Mouse (Mus musculus) liver, postnatal 0 days (tissue): ENCODE data around the gene Noto. TPM values are rescaled to one million over a fixed set of nuclear protein-coding genes. Genes with fewer than 3 reads are reported as not detected.

Source experiments
- ATAC-seq: fragments of 200-750 bp; cut with Nextera tagmentation; 2 replicates; pipeline ENCODE4 v1.8.0; 2017; ENCODE audit warnings: mild to moderate bottlenecking, moderate library complexity
- DNase-seq: peaks from one replicate; pipeline ENCODE4 v3.0.0-alpha.2; 2016
- H3K27ac ChIP-seq: fragments of 300-500 bp; sonication (generic); 2 replicates; pipeline ENCODE4 v1.5.1; 2014; ENCODE audit warnings: antibody characterized with exemption, moderate library complexity, mild to moderate bottlenecking, low read depth
- H3K27me3 ChIP-seq: fragments of 300-500 bp; sonication (generic); 2 replicates; pipeline ENCODE4 v1.6.1; 2014; ENCODE audit warnings: low read length, control low read depth, mixed read lengths; ENCODE audit not compliant: insufficient read depth
- H3K36me3 ChIP-seq: fragments of 300-500 bp; sonication (generic); replicated peaks from 2 replicates; pipeline ENCODE4 v1.6.1; 2014; ENCODE audit warnings: mild to moderate bottlenecking, control low read depth, low read length, moderate library complexity, mixed read lengths; ENCODE audit not compliant: insufficient read depth
- H3K4me1 ChIP-seq: fragments of 300-500 bp; sonication (generic); 2 replicates; pipeline ENCODE4 v1.6.1; 2014; ENCODE audit warnings: antibody characterized with exemption, mild to moderate bottlenecking, control low read depth; ENCODE audit not compliant: insufficient read depth
- H3K4me2 ChIP-seq: fragments of 300-500 bp; sonication (generic); 2 replicates; pipeline ENCODE4 v1.6.1; 2014; ENCODE audit warnings: low read depth, mild to moderate bottlenecking, low read length, moderate library complexity, mixed read lengths
- H3K4me3 ChIP-seq: fragments of 300-500 bp; sonication (generic); 2 replicates; pipeline ENCODE4 v1.5.1; 2014; ENCODE audit warnings: low read depth, low read length
- H3K9ac ChIP-seq: fragments of 300-500 bp; sonication (generic); replicated peaks from 2 replicates; pipeline ENCODE4 v1.6.1; 2014; ENCODE audit warnings: mild to moderate bottlenecking, moderate library complexity
- H3K9me3 ChIP-seq: fragments of 300-500 bp; sonication (generic); 2 replicates; pipeline ENCODE4 v1.6.1; 2016; ENCODE audit warnings: mild to moderate bottlenecking, control low read depth, low read length, mixed read lengths
- CTCF ChIP-seq: sonication (generic); IDR thresholded peaks from 2 replicates; pipeline ENCODE4 v1.5.1; 2016; ENCODE audit warnings: antibody characterized with exemption, low read depth
- EP300 ChIP-seq: IDR thresholded peaks from 2 replicates; pipeline ENCODE4 v1.6.1; 2016; ENCODE audit warnings: antibody characterized with exemption, low read depth, mild to moderate bottlenecking
- WGBS: fragments of 180-500 bp; shearing (Covaris S2); extraction: QIAGEN DNeasy Blood & Tissue Kit; methylation state at CpG from one replicate; pipeline ENCODE4 v1.1.7; 2014; ENCODE audit not compliant: insufficient replicate concordance; 5-methylcytosine and 5-hydroxymethylcytosine counted together
- polyA plus RNA-seq: library from polyadenylated mRNA; unstranded; fragments of >200 nt; fragmentation: Nextera tagmentation; extraction: Ambion mirVana; gene quantifications from 2 replicates; pipeline ENCODE4 v1.2.1, GENCODE M21; 2015

The Noto gene
- polyA plus RNA-seq, 1 experiment from 2014 or later = not detected

DNA sequence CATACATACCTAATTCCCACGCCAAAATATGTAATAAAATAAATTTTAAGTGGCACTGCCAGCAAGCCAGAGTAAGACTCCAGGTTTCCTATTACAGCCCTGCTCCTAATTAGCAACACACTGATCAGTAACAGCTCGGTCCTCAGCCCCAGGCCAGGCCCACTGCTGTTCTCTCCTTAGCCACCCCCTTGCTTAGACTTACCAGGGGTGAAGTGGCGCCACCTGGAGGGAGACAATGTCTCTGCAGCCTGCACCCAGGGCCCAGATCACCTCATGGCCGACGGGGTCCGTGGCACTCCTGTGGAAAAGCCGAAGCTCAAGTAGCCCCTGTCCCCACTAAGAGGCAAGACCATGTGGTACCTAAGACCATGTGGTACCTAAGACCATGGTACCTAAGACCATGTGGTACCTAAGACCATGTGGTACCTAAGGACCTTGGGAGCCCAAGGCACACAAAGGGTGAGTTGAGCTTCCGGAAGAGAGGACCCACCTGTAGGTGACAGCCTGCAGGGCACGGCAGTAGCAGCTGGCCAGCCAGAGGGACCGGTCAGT, 53.8 kb downstream of the Noto start:
- no peak overlapping the region for H3K4me3 ChIP-seq
- WGBS = 38% methylated on average over 10 of the region's 10 CpGs
- no peak overlapping the region for H3K27ac ChIP-seq
- no peaks in the 10 kb centered on the region for H3K36me3 ChIP-seq
- ATAC-seq (peak; percentile 53; the same call in 1 of the 2 replicates), DNase-seq (peak; percentile 62)
- no peak overlapping the region for H3K4me2 ChIP-seq
- peak; percentile 77 for TF ChIP-seq CTCF
- no peak for TF ChIP-seq EP300
- 0 out of 2 replicates have a peak, but pooled peaks cover 2% of the 10 kb centered on the region for H3K27me3 ChIP-seq
- no peaks in the 10 kb centered on the region for H3K9me3 ChIP-seq
- no peaks in the 10 kb centered on the region for H3K4me1 ChIP-seq
- H3K9ac ChIP-seq = no peak overlapping the region

DNA sequence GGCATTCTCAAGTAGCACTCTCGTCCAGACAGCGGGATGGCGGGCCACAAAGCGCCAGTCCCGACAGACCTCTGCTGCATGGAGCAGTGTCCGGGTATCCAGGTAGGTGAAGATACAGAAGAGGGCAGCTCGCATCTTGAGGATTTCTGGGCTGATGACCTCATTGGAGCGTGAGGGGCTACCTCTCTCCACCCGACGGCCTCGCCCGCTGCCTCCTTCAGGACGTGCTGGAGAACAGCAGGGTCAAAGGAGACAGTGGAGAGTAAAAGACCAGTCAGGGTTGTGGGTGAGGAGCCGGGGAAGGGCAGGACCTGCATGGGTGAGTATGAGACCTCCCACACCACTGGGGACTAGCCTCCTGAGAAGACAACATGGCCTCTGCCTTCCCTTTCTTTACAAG, 54.7 kb downstream of the Noto start:
- TF ChIP-seq CTCF = no peak
- TF ChIP-seq EP300 = no peak
- H3K27me3 ChIP-seq = 0 out of 2 replicates have a peak, but pooled peaks cover 2% of the 10 kb centered on the region

More for the DNA sequence above, 54.7 kb downstream of the Noto start:
- DNase-seq = no peak
- ATAC-seq = no peak
- 37% methylated on average over 14 of the region's 14 CpGs for WGBS
- Histone ChIP-seq H3K4me1 (no peaks in the 10 kb centered on the region), H3K27ac (no peak overlapping the region), H3K4me3 (no peak overlapping the region), H3K9me3 (no peaks in the 10 kb centered on the region), H3K9ac (no peak overlapping the region), H3K36me3 (no peaks in the 10 kb centered on the region), H3K4me2 (no peak overlapping the region)

Other genes with a start within 250 kb of the Noto start
- gene Emx1, start 236.4 kb upstream of the Noto start, polyA plus RNA-seq = not detected in 2 replicates
- 3.1 and 3.3 TPM in 2 replicates for gene Sfxn5, start 90.5 kb upstream of the Noto start, polyA plus RNA-seq
- gene Rab11fip5, start 49.3 kb upstream of the Noto start, polyA plus RNA-seq = 1.1 TPM in 2 replicates
- gene Smyd5, start 8.1 kb downstream of the Noto start, polyA plus RNA-seq = 9.6 and 11.3 TPM in 2 replicates
- 146 and 157 TPM in 2 replicates for gene Cct7, start 27.6 kb downstream of the Noto start, polyA plus RNA-seq
- 16.6 and 17.2 TPM in 2 replicates for gene Pradc1, start 28.1 kb downstream of the Noto start, polyA plus RNA-seq
- not detected in 2 replicates for gene Fbxo41, start 79.1 kb downstream of the Noto start, polyA plus RNA-seq
- gene Egr4, start 89.7 kb downstream of the Noto start, polyA plus RNA-seq = not detected in 2 replicates
- 0.68 and 0.72 TPM in 2 replicates for gene Alms1, start 163.6 kb downstream of the Noto start, polyA plus RNA-seq